Mouse (Mus musculus): ENCODE results near the gene Glb1l.

GRCm38 (mm10) chr1:75213096-75213495, 2.5 kb upstream of the Glb1l start:
- TF ChIP-seq POLR2A (IDR thresholded peaks at IDR 0.05; ENCODE audit: borderline replicate concordance, extremely low read depth, low read depth, low read length) (no peak), CTCF (IDR thresholded peaks at IDR 0.05; ENCODE audit: insufficient read depth, low read length) (no peak)

Measured in lung, adult 2 months (tissue).